Mouse (Mus musculus): ENCODE measurements at regions not wholly inside any gene's neighbourhood (a gene's known extent, or its start where the extent isn't known, plus 50 kb on each side); places are given as distances from the start of the nearest gene placed in this dataset.

GRCm38 (mm10) chr17:10078536-10079319 is 240.9 kb downstream of the Qk start:
- DNase-seq = peak; percentile 27

GRCm38 (mm10) chr17:10073301-10073700 is 246.4 kb downstream of the Qk start:
- no peak for DNase-seq

- no peak for DNase-seq
Observed at GRCm38 (mm10) chr17:10069251-10069650, 250.4 kb downstream of the Qk start.

GRCm38 (mm10) chr17:10065131-10065530 is 254.5 kb downstream of the Qk start:
- no peak for DNase-seq

GRCm38 (mm10) chr17:10062546-10063100 is 257.0 kb downstream of the Qk start:
- no peak for DNase-seq

GRCm38 (mm10) chr17:10057736-10058135 is 261.9 kb downstream of the Qk start:
- no peak for DNase-seq

GRCm38 (mm10) chr17:10056096-10056495 is 263.6 kb downstream of the Qk start:
- DNase-seq = no peak

- no peak for DNase-seq
Observed at GRCm38 (mm10) chr17:10054375-10054774, 265.3 kb downstream of the Qk start.

- DNase-seq = no peak
Observed at GRCm38 (mm10) chr17:10044336-10044735, 275.3 kb downstream of the Qk start.

GRCm38 (mm10) chr17:10042042-10042652 is 277.5 kb downstream of the Qk start:
- DNase-seq = no peak

- no peak for DNase-seq
Observed at GRCm38 (mm10) chr17:10040951-10041359, 278.7 kb downstream of the Qk start.

- no peak for DNase-seq
Observed at GRCm38 (mm10) chr17:10040375-10040774, 279.3 kb downstream of the Qk start.

- DNase-seq = no peak
Observed at GRCm38 (mm10) chr17:10037799-10038445, 281.7 kb downstream of the Qk start.

GRCm38 (mm10) chr17:10033510-10033909 is 286.1 kb downstream of the Qk start:
- DNase-seq = no peak

- no peak for DNase-seq
Observed at GRCm38 (mm10) chr17:10031033-10031432, 288.6 kb downstream of the Qk start.

GRCm38 (mm10) chr17:10026770-10027169 is 292.9 kb downstream of the Qk start:
- DNase-seq = no peak

- no peak for DNase-seq
Observed at GRCm38 (mm10) chr17:10025212-10025611, 294.4 kb downstream of the Qk start.

- DNase-seq = no peak
Observed at GRCm38 (mm10) chr17:10024323-10024722, 295.3 kb downstream of the Qk start.

GRCm38 (mm10) chr17:10012161-10012560 is 307.5 kb downstream of the Qk start:
- DNase-seq = peak; percentile 57

- peak; percentile 46 for DNase-seq
Observed at GRCm38 (mm10) chr17:10011728-10012127, 307.9 kb downstream of the Qk start.

GRCm38 (mm10) chr17:10001071-10001591 is 318.5 kb downstream of the Qk start:
- no peak for DNase-seq

GRCm38 (mm10) chr17:9995321-9995720 is 324.3 kb downstream of the Qk start:
- no peak for DNase-seq

GRCm38 (mm10) chr17:9990744-9991143 is 321.2 kb upstream of the Pabpc6 start:
- no peak for DNase-seq
